Mouse (Mus musculus): ENCODE data around the gene Ccl24. TPM values are rescaled to one million over a fixed set of nuclear protein-coding genes. Genes with fewer than 3 reads are reported as not detected.

Gene Ccl24
- total and polyA plus RNA-seq, 3 experiments, result not detected

- no peak for DNase-seq (ENCODE audit: extremely low read depth)
- TF ChIP-seq PAX5 (IDR thresholded peaks at IDR 0.05; ENCODE audit: low read length), result no peak
- TF ChIP-seq IRF4 (IDR thresholded peaks at IDR 0.05; ENCODE audit: low read depth, low read length), result peak; percentile 59; the same call in 1 of the 2 replicates
- TF ChIP-seq USF1 (IDR thresholded peaks at IDR 0.05; ENCODE audit: low read depth, low read length), result no peak
- 0 out of 2 replicates have a peak, but pooled peaks have one; percentile 28 for TF ChIP-seq EP300 (IDR thresholded peaks at IDR 0.05; ENCODE audit: low read length)
- TF ChIP-seq UBTF (IDR thresholded peaks at IDR 0.05; ENCODE audit: low read depth, low read length), result no peak
- TF ChIP-seq ELF1 (IDR thresholded peaks at IDR 0.05; ENCODE audit: low read depth, low read length), result peak; percentile 83
- 0 out of 2 replicates have a peak, but pooled peaks have one; percentile 17 for TF ChIP-seq MAFK (IDR thresholded peaks at IDR 0.05; ENCODE audit: insufficient replicate concordance, low read length)
- H3K9ac ChIP-seq (ENCODE audit: insufficient read depth, low read depth), result no peak overlapping the region
- H3K79me2 ChIP-seq (replicated peaks; ENCODE audit: control insufficient read depth, extremely low read depth, insufficient read depth, poor library complexity, severe bottlenecking), result no peaks in the 10 kb centered on the region
- in situ Hi-C loops (cut with MboI; ENCODE audit: low pct_ligation_motif_present, low pct_unique_long_range_greater_than_20kb, low sequenced_read_pairs), result loop anchor here (10.0 kb wide), 1 partner anchor 59 kb away; no protein-coding TSS in a partner anchor
- no peak overlapping the region for H3K27ac ChIP-seq (ENCODE audit: insufficient read depth, low read depth)
- no peaks in the 10 kb centered on the region for H3K9me3 ChIP-seq (replicated peaks; ENCODE audit: low read length)
- H3K27me3 ChIP-seq (replicated peaks), result no peaks in the 10 kb centered on the region
- no peaks in the 10 kb centered on the region for H3K36me3 ChIP-seq (replicated peaks in 1 of 2; ENCODE audit: control insufficient read depth in 1 of 2, insufficient read depth in 1 of 2, low read length in 1 of 2)
- no peak overlapping the region for H3K4me3 ChIP-seq (replicated peaks in 1 of 3; ENCODE audit: low read depth in 2 of 3, low read length in 2 of 3, poor library complexity in 1 of 3)
- H3K4me2 ChIP-seq (ENCODE audit: insufficient read depth, low read depth, poor library complexity, severe bottlenecking), result 0 out of 2 replicates have a peak overlapping the region, but pooled peaks have one; percentile 38
- H3K4me1 ChIP-seq (ENCODE audit: control insufficient read depth in 1 of 2, insufficient read depth in 2 of 2), result peaks cover 8 to 50% of the 10 kb centered on the region in 2 experiments
- dilution Hi-C loops (cut with MboI; ENCODE audit: extremely low pct_ligation_motif_present, extremely low pct_unique_long_range_greater_than_20kb, low sequenced_read_pairs), result no loop called here
Measured at GRCm38 (mm10) chr5:135556259-135556658, 16.6 kb downstream of the Ccl24 start.

DNA sequence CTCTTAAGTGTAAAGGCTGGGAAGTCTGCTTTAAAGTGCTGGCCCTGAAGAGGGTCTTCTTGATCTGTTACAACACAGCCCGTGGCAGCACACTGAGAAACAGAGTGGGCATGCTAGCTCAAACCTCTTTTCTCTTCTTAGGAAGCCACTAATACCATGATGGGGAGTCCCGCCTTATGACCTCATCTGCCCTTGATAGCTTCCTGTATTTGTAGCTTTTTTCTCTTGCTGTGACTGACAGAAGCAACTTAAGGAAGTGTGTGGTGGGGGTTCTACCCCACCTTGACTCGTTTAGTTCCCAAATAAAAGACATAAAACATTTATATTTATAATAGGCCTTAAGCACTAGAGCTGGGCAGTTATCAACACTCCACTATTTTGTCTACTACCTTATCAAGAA is 21.3 kb downstream of the Ccl24 start:
- peaks cover 2% of the 10 kb centered on the region for H3K27me3 ChIP-seq (replicated peaks)
- no peaks in the 10 kb centered on the region for H3K36me3 ChIP-seq (replicated peaks in 1 of 2; ENCODE audit: control insufficient read depth in 1 of 2, insufficient read depth in 1 of 2, low read length in 1 of 2)
- peaks cover 7 to 30% of the 10 kb centered on the region in 2 experiments for H3K4me1 ChIP-seq (ENCODE audit: control insufficient read depth in 1 of 2, insufficient read depth in 2 of 2)
- no peak overlapping the region for H3K4me3 ChIP-seq (replicated peaks in 1 of 3; ENCODE audit: low read depth in 2 of 3, low read length in 2 of 3, poor library complexity in 1 of 3)
- dilution Hi-C loops (cut with MboI; ENCODE audit: extremely low pct_ligation_motif_present, extremely low pct_unique_long_range_greater_than_20kb, low sequenced_read_pairs) (no loop called here), in situ Hi-C loops (cut with MboI; ENCODE audit: low pct_ligation_motif_present, low pct_unique_long_range_greater_than_20kb, low sequenced_read_pairs) (loop anchor here (10.0 kb wide), 1 partner anchor 63 kb away; no protein-coding TSS in a partner anchor)
- TF ChIP-seq SIN3A (IDR thresholded peaks at IDR 0.05; ENCODE audit: low read length) (no peak), SMC3 (IDR thresholded peaks at IDR 0.05; ENCODE audit: low read depth, low read length) (no peak), MXI1 (IDR thresholded peaks at IDR 0.05; ENCODE audit: low read depth, low read length) (no peak), GABPA (IDR thresholded peaks at IDR 0.05; ENCODE audit: insufficient replicate concordance, low read depth, low read length) (no peak), KAT2A (IDR thresholded peaks at IDR 0.05; ENCODE audit: insufficient replicate concordance, low read length) (no peak), IRF4 (IDR thresholded peaks at IDR 0.05; ENCODE audit: low read depth, low read length) (no peak), MAFK (IDR thresholded peaks at IDR 0.05; ENCODE audit: insufficient replicate concordance, low read length) (no peak), JUND (conservative IDR thresholded peaks at IDR 0.05; ENCODE audit: low read depth, low read length) (no peak), ZKSCAN1 (IDR thresholded peaks at IDR 0.05; ENCODE audit: borderline replicate concordance, low read depth, low read length) (no peak), TBP (conservative IDR thresholded peaks at IDR 0.05; ENCODE audit: low read depth, low read length) (no peak), ELF1 (IDR thresholded peaks at IDR 0.05; ENCODE audit: low read depth, low read length) (peak; percentile 31; the same call in 1 of the 2 replicates), CHD2 (IDR thresholded peaks at IDR 0.05; ENCODE audit: low read length) (no peak), CHD1 (IDR thresholded peaks at IDR 0.05; ENCODE audit: low read depth, low read length) (no peak), ZMIZ1 (IDR thresholded peaks at IDR 0.05; ENCODE audit: low read depth, low read length) (no peak), MEF2A (IDR thresholded peaks at IDR 0.05; ENCODE audit: borderline replicate concordance, low read depth, low read length) (peak; percentile 19; the same call in 1 of the 2 replicates), NELFE (IDR thresholded peaks at IDR 0.05; ENCODE audit: low read depth, low read length) (no peak)
- H3K27ac ChIP-seq (ENCODE audit: insufficient read depth, low read depth), result no peak overlapping the region
- no peaks in the 10 kb centered on the region for H3K9me3 ChIP-seq (replicated peaks; ENCODE audit: low read length)
- DNase-seq (ENCODE audit: extremely low read depth), result no peak
- no peak overlapping the region for H3K4me2 ChIP-seq (ENCODE audit: insufficient read depth, low read depth, poor library complexity, severe bottlenecking)
- no peaks in the 10 kb centered on the region for H3K79me2 ChIP-seq (replicated peaks; ENCODE audit: control insufficient read depth, extremely low read depth, insufficient read depth, poor library complexity, severe bottlenecking)
- H3K9ac ChIP-seq (ENCODE audit: insufficient read depth, low read depth), result no peak overlapping the region
